Mouse (Mus musculus): ENCODE measurements around the gene Atg2a. TPM values are rescaled to one million over a fixed set of nuclear protein-coding genes. Genes with fewer than 3 reads are reported as not detected.
A peak's percentile ranks its signal among the peaks of the same experiment; 100 is the strongest.

The Atg2a gene
- polyA plus RNA-seq, 1 experiment, result 47.4 TPM

DNA sequence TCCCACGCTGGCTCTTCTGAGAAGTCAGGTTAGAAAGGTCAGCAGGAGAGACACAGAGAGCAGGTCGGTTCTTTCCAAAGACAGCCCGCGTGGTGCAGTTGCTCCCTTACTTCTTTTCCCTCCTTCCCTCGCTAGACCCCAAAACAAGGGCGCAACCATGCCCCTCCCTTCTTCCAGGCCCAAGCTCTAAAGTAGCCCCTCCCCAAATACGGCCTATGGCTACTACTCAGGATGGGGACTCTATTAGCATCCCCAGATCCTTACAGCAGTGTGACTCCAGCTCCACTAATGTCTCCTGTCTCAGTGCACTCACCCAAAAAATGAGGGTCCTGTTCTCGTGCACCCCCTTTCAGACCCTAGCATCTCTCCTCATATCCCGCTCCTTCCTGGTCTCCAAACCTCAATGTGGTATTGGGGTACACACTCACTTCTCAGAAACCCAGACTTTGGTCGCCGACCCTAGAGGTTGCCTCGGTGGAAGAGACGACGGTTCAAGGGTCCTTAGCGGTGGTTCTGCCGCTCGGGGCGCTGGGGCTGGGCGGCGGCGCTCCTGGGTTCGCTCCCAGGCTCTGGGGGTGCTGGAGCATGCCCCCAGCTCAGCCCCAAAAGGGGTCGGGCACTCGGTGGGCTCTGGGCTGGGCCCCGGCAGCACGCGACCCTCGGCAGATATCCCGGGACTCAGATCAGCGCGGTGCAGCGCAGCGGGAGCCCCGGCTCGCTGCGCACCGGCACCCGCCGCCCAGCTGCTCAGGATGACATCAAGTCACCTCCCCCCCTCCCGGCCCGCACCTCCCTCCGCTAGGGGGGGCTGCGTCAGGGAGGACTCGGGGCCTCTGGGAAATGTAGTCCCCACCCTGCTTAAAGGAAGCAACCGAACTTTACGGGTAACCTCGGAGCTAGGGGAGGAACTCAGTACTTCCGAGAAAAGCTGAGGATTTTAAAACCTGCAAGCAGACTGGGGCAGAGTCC, 6.1 kb upstream of the Atg2a start, which contains the start of gene Ppp2r5b:
Gene Ppp2r5b, minus strand, starts transcription at position 789 of the 969 bp plus-strand sequence.
- TF ChIP-seq CTCF (IDR thresholded peaks at IDR 0.05; ENCODE audit: extremely low read depth, insufficient read depth, insufficient read length, insufficient replicate concordance) (0 out of 2 replicates have a peak, but pooled peaks have one; percentile 17), POLR2A (IDR thresholded peaks at IDR 0.05; ENCODE audit: low read depth, low read length) (no peak; the same call in 1 of the 2 replicates)
- WGBS, result 12% methylated on average over 48 of the region's 48 CpGs
- DNase-seq (ENCODE audit: low read depth in 1 of 2, low spot score in 2 of 2), result peak; percentile 88 to 95
- peak within 1 kb of the TSS; percentile 98 for H3K27ac ChIP-seq (ENCODE audit: insufficient read depth, low read length)
- peaks cover 6% of the 10 kb centered on the region; the same call in 1 of the 2 replicates for H3K4me1 ChIP-seq (ENCODE audit: control insufficient read depth, insufficient read depth, insufficient read length)
- H3K27me3 ChIP-seq (ENCODE audit: control insufficient read depth, insufficient read depth, low read length), result no peaks in the 10 kb centered on the region
- peaks cover 8% of the 10 kb centered on the region for H3K36me3 ChIP-seq (ENCODE audit: control insufficient read depth, insufficient read depth, low read length)
- H3K4me3 ChIP-seq (ENCODE audit: extremely low read depth, insufficient read depth, insufficient read length), result peak within 1 kb of the TSS; percentile 81

DNA sequence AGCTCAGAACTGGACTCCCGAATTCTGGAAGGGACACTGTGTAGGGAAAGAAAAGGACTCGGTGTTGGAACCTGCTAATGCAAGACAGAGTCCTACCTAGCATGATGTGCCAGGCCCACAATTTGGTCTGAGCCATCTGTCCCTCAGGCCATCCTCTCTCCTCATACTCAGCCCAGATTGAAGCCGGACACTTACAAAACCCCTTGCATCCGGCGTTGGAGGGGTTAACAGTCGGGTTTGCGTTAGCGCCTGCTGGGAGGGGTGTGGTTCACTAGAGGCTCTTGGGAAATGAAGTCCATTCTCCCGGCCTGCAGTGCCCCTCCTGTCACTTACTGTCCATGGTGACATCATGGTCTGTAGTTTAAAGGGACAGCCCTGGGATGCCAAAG, 5.4 kb upstream of the Atg2a start:
- Histone ChIP-seq H3K4me3 (ENCODE audit: extremely low read depth, insufficient read depth, insufficient read length) (peak overlapping the region; percentile 72), H3K27me3 (ENCODE audit: control insufficient read depth, insufficient read depth, low read length) (no peaks in the 10 kb centered on the region), H3K4me1 (ENCODE audit: control insufficient read depth, insufficient read depth, insufficient read length) (peaks cover 6% of the 10 kb centered on the region; the same call in 1 of the 2 replicates), H3K27ac (ENCODE audit: insufficient read depth, low read length) (peak overlapping the region; percentile 98), H3K36me3 (ENCODE audit: control insufficient read depth, insufficient read depth, low read length) (peaks cover 3% of the 10 kb centered on the region; the same call in 1 of the 2 replicates)
- WGBS, result 0% methylated on average over 9 of the region's 9 CpGs
- TF ChIP-seq CTCF (IDR thresholded peaks at IDR 0.05; ENCODE audit: extremely low read depth, insufficient read depth, insufficient read length, insufficient replicate concordance) (no peak), POLR2A (IDR thresholded peaks at IDR 0.05; ENCODE audit: low read depth, low read length) (no peak; the same call in 1 of the 2 replicates)
- peak; percentile 73 to 88 for DNase-seq (ENCODE audit: low read depth in 1 of 2, low spot score in 2 of 2)

DNA sequence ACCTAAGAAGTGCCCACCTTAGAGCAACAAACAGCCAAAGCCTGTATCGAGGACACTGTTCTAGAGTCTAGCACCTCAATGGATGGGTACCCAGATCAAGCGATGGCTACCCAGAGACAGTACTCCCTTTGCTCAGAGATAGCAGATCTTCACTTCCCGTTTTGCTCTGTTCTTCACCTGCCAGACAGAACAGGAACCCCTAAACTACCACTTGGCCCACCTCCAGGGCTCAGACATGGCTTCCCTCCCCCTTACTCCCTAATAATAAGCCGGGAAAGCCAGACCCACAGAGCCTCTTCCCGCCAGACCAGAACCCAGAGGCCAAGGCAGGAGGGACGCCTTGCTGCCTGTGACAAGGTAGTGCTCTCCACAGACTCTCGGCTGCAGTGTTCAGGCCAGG, 4.6 kb upstream of the Atg2a start:
- DNase-seq (ENCODE audit: low read depth in 1 of 2, low spot score in 2 of 2), result no peak
- peaks cover 6% of the 10 kb centered on the region; the same call in 1 of the 2 replicates for H3K4me1 ChIP-seq (ENCODE audit: control insufficient read depth, insufficient read depth, insufficient read length)
- no peaks in the 10 kb centered on the region for H3K27me3 ChIP-seq (ENCODE audit: control insufficient read depth, insufficient read depth, low read length)
- TF ChIP-seq CTCF (IDR thresholded peaks at IDR 0.05; ENCODE audit: extremely low read depth, insufficient read depth, insufficient read length, insufficient replicate concordance) (no peak), POLR2A (IDR thresholded peaks at IDR 0.05; ENCODE audit: low read depth, low read length) (no peak)
- H3K4me3 ChIP-seq (ENCODE audit: extremely low read depth, insufficient read depth, insufficient read length), result no peak overlapping the region
- H3K27ac ChIP-seq (ENCODE audit: insufficient read depth, low read length), result no peak overlapping the region
- peaks cover 2% of the 10 kb centered on the region; the same call in 1 of the 2 replicates for H3K36me3 ChIP-seq (ENCODE audit: control insufficient read depth, insufficient read depth, low read length)
- WGBS, result 66% methylated on average over 7 of the region's 7 CpGs

DNA sequence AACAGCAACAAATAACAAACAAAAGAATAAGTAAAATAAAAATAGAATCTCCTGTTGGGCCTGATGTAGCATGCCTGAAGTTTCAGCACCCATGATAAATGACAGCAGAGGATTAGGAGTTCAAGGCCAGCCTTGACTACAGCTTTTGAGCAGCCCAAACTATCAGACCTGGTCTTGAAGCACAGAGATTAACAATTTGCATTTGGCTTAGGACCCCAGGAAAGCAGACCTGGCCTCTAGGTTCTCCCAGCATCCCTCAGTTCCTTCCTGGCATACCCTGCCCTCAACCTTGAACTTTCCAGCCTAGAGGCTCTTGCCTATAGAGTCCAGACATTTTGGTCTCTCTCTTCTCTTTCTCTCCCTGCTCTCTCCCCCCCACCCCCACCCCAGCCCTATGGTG, 2.7 kb upstream of the Atg2a start:
- DNase-seq (ENCODE audit: low read depth in 1 of 2, low spot score in 2 of 2), result no peak
- TF ChIP-seq POLR2A (IDR thresholded peaks at IDR 0.05; ENCODE audit: low read depth, low read length) (no peak), CTCF (IDR thresholded peaks at IDR 0.05; ENCODE audit: extremely low read depth, insufficient read depth, insufficient read length, insufficient replicate concordance) (no peak)
- no peak overlapping the region for H3K4me3 ChIP-seq (ENCODE audit: extremely low read depth, insufficient read depth, insufficient read length)

DNA sequence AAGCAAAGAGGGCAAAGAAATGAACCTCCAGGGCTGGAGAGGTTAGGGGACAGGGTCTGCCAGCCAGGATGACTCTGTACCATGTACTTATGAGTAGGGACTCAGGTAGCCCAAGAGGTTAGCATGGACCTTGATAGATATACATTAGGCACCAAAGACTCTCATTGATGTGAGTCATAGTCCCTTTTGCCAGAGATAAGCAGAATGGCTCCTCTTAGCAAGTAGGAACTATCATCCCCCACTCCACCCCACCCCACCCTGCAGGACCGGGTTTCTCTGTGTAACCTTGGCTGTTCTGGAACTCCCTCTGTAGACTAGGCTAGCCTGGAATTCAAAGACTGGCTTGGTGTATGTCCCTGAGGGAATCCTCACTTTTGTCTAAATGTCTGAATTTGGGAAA, 1.3 kb upstream of the Atg2a start:
- Histone ChIP-seq H3K27ac (ENCODE audit: insufficient read depth, low read length) (no peak overlapping the region), H3K4me1 (ENCODE audit: control insufficient read depth, insufficient read depth, insufficient read length) (peaks cover 9% of the 10 kb centered on the region; the same call in 1 of the 2 replicates), H3K27me3 (ENCODE audit: control insufficient read depth, insufficient read depth, low read length) (no peaks in the 10 kb centered on the region), H3K36me3 (ENCODE audit: control insufficient read depth, insufficient read depth, low read length) (peaks cover 8% of the 10 kb centered on the region), H3K4me3 (ENCODE audit: extremely low read depth, insufficient read depth, insufficient read length) (no peak overlapping the region)
- TF ChIP-seq POLR2A (IDR thresholded peaks at IDR 0.05; ENCODE audit: low read depth, low read length) (no peak), CTCF (IDR thresholded peaks at IDR 0.05; ENCODE audit: extremely low read depth, insufficient read depth, insufficient read length, insufficient replicate concordance) (no peak)
- WGBS, result 61% methylated on average over 1 of the region's 1 CpGs
- no peak for DNase-seq (ENCODE audit: low read depth in 1 of 2, low spot score in 2 of 2)

More for the DNA sequence above, 2.7 kb upstream of the Atg2a start:
- Histone ChIP-seq H3K27ac (ENCODE audit: insufficient read depth, low read length) (no peak overlapping the region), H3K27me3 (ENCODE audit: control insufficient read depth, insufficient read depth, low read length) (no peaks in the 10 kb centered on the region), H3K4me1 (ENCODE audit: control insufficient read depth, insufficient read depth, insufficient read length) (peaks cover 11% of the 10 kb centered on the region; the same call in 1 of the 2 replicates), H3K36me3 (ENCODE audit: control insufficient read depth, insufficient read depth, low read length) (no peaks in the 10 kb centered on the region)

DNA sequence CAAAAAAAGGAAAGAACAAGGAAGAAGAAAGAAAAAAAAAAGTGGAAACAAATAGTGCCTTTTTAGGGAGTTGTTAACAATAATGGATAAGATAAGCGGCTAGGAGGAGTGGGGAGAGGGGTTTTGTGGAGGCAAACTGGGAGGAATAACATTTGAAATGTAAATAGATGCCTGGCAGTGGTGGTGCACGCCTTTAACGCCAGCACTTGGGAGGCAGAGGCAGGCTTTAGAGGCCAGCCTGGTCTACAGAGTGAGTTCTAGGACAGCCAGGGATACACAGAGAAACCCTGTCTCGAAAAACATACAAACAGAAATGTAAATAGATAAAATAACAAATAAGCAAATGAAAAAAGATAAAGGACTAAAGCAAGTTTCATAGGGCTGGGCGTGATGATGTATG, 743 bp upstream of the Atg2a start:
- WGBS, result 64% methylated on average over 5 of the region's 5 CpGs
- H3K27ac ChIP-seq (ENCODE audit: insufficient read depth, low read length), result peak overlapping the region; percentile 35; the same call in 1 of the 2 replicates

More for the DNA sequence above, 743 bp upstream of the Atg2a start:
- Histone ChIP-seq H3K4me3 (ENCODE audit: extremely low read depth, insufficient read depth, insufficient read length) (no peak overlapping the region), H3K27me3 (ENCODE audit: control insufficient read depth, insufficient read depth, low read length) (no peaks in the 10 kb centered on the region), H3K4me1 (ENCODE audit: control insufficient read depth, insufficient read depth, insufficient read length) (peaks cover 8% of the 10 kb centered on the region; the same call in 1 of the 2 replicates), H3K36me3 (ENCODE audit: control insufficient read depth, insufficient read depth, low read length) (peaks cover 9% of the 10 kb centered on the region)
- DNase-seq (ENCODE audit: low read depth in 1 of 2, low spot score in 2 of 2), result no peak
- no peak for TF ChIP-seq POLR2A (IDR thresholded peaks at IDR 0.05; ENCODE audit: low read depth, low read length)
- no peak for TF ChIP-seq CTCF (IDR thresholded peaks at IDR 0.05; ENCODE audit: extremely low read depth, insufficient read depth, insufficient read length, insufficient replicate concordance)

All from spleen, adult 2 months (tissue).